Mouse (Mus musculus) urinary bladder, adult 18-20 months (tissue): ENCODE measurements around the gene Thrap3.
A peak's percentile ranks its signal among the peaks of the same experiment; 100 is the strongest.

Source experiments
- DNase-seq, 2 experiments: peaks; one replicate each; pipeline ENCODE4 v3.0.0; 2022; ENCODE audit warnings: low spot score in 2 of 2, mixed read lengths in 2 of 2

Gene Thrap3

DNA sequence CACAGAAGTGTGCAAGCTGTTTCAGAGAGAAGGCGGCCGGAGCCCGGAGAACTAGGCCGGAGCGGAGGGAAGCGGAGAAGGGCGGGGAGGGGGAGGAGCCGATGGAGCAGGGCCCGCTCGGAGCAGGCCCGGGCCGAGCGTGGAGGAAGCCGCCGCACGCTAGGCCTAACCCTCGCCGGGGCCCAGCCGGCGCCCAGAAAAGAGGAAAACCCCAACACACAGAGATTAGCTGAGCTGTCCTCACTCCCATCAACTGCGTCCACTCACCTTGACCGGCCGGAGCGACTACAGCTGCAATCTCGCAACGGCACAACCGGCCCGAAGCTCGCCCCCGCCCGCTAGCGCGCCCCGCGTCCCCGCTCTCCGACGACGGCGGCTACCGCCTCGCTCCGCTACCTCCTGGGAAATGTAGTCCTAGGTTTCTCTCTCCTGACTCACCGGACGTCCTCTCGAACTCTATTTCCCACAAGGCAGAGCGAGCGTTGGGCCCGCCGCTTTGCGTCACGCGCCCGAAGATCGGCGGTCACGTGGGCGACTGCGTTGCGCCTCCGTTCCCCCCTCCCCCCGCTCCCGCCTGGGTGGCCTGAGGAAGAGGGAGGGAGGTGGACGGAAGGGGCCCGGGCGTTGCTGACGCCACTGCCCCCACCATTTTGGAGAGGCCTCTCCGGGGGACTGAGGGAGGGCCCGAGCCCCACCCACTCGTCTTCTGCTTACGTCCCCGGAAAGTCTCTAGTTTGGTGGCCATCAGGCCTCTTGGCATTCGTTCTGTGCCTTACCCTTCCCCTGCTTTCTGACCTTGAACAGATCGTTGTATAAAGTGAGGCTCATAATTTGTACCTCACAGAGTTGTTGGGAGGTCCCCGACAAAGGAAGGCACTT is at the start of gene Thrap3:
Gene Thrap3, minus strand, starts transcription at position 458 of the 879 bp plus-strand sequence.
- peak; percentile 93 to 99 for DNase-seq

- DNase-seq = no peak
Observed at GRCm38 (mm10) chr4:126251655-126252254, 49.2 kb upstream of the Thrap3 start.

DNA sequence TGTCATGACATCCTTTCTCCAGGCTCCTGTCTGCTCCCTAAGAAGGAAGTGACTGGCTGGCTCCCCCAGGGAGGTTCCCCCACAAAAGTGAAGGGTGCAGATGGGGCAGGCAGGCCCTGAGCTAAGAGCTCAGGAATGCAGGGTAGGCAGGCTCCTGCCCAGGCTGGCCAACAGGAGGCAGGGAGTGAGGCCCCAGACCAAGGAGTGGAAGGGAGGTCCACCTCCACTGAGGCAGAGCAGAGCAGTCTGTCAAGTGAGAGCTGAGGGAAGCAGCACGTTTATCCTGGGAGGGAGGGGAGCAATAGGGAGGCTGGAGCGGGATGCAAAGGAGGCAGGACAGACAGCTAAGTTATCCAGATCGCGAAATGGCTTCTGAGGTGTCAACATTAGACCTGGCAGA is 48.1 kb upstream of the Thrap3 start:
- DNase-seq = no peak

DNA sequence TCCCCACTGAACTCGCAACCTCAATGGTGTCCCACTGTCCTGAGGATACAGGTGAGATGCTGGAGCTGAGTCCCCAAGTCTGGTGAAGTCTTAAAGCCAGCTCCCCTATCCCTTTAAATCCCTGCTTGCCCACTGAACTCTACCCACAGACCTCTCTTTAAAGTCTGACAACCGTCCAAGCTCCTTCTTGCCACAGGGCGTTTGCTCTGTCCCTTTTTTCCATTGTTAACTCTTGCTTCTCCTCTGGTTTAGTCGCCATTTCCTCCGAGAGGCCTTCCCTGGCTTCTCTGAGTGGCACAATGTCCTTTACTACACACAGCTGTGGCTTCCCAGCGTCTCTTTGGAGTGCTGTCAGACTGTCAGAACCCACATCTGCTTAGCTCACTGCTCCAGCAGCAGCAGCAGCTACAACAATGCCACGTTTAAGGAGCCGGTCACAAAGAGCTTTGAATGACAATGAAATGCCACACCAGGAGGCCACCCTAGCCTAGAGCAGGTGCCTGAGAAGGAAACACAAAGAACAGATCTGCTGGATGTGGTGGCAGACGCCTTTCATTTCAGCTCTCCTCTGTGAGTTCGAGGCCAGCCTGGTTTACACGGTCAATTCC is 45.8 kb upstream of the Thrap3 start:
- no peak for DNase-seq

- no peak for DNase-seq
Observed at GRCm38 (mm10) chr4:126246202-126246889, 43.8 kb upstream of the Thrap3 start.

GRCm38 (mm10) chr4:126242510-126242909 is 40.0 kb upstream of the Thrap3 start:
- no peak for DNase-seq

GRCm38 (mm10) chr4:126241956-126242355 is 39.4 kb upstream of the Thrap3 start:
- no peak for DNase-seq

- DNase-seq = no peak
Observed at GRCm38 (mm10) chr4:126239862-126240475, 37.4 kb upstream of the Thrap3 start.

GRCm38 (mm10) chr4:126237721-126238242 is 35.2 kb upstream of the Thrap3 start:
- no peak for DNase-seq

DNA sequence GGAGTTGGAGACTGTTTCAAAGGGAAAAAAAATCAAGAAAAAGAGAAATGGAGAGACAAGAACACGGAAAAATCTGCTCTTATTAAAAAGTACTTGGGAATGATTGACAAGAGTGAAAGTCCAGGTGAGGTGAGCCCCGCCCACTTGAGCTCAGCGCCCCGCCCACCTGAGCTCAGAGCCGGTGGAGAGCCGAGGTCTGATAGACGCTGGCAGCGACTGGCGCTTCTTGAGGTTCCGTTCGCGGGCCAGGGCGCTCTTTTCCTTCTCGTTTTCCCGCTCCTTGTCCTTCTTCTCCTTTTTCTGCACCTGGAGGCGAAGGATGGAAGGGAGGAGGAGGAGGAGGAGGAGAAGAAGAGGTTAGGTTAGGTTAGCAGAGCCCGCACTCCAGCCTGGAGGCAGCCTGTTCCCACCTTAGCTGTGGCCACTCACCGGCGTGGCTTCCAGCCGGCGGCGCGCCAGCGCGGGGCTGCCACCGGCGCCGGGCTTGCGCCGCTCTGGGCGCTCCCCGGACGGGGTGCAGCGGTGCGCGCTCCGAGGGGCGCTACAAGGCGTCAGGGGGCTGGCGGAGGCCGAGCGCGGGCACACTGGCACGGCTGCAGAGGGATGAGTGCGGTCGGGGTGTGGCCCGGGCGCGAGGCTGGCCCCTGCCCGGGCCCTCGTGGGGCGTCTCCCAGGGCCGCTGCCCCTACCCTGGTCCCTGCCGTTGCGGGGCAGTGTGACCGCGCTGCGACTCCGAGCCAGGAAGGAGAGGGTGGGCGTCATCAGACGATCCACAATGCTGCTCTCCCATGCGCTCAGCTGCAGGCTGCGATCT is 34.1 kb upstream of the Thrap3 start:
- DNase-seq = no peak

- no peak for DNase-seq
Observed at GRCm38 (mm10) chr4:126235191-126235590, 32.6 kb upstream of the Thrap3 start.

DNA sequence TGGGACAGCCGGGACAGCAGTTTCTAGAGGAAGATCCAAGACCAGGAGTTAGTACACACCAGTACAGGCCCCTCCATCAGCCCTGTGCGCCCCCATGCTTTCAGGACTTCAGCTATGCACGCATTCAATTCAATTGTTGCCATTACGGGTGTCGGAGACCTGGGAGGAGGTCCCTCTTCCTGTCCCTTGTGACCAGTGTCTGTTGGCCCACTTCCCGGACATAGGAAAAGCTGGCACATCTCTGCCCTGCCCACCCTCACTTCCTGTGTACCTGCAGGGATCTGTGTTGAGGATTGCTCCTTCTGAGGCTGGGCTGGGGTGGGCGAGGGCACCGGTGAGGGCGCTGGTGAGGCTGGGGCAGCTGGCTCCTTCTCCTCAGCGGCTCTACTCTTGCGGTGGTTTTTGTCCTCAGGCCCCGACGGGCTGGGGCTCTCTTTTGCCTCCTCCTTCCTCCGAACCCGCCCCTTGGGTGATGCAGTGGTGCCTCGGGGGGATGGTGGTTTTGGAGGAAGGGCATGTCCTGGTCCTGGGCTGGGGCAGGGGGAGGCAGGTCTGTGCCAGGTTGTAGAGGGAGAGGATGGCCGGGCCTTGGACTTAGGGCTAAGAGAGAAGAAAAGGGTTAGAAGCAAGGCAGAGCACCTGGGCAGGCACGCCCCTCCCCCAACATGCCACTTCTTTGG is 32.1 kb upstream of the Thrap3 start:
- no peak for DNase-seq

GRCm38 (mm10) chr4:126233676-126234308 is 31.2 kb upstream of the Thrap3 start:
- no peak for DNase-seq

GRCm38 (mm10) chr4:126229900-126230299 is 27.3 kb upstream of the Thrap3 start:
- DNase-seq = no peak

DNA sequence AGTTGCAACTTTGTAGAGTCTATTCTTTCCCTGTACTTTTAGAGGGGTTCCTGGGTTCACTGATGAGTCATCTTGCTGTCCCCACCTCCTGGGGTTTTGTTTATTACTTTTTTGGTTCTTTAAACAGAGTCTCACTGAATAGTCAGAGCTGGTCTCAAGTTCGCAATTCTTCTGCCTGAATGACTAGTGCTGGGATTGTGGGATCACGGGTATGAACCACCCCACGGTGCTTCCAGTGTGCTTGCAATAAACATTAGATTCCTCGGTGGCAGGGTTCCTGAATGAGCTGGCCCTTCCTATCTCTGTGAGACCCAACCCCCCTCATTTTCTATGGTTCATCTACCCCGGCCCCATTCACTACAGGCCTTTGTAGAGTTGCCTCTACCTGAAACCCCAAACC is 25.6 kb upstream of the Thrap3 start:
- no peak for DNase-seq

- peak; percentile 79 to 82 for DNase-seq
Observed at GRCm38 (mm10) chr4:126227077-126227761, 24.7 kb upstream of the Thrap3 start.

DNA sequence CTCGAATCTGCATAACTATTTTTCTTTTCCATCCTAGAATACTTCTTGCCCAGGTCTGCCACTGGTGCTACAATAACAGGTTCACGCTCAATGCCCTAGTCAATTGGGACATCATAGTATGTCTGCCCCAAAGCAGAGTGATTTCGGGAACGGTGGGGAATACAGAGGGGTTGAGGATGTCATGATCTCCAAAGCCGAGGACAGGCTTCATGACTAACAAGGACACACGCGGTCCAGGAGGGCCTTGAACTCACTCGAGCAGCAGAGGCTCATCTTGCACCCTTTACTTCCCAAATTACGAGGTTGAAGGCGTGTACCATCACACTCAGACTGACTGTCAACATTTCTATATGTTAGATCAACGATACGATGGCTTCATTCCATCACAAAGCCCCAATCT is 24.1 kb upstream of the Thrap3 start:
- no peak for DNase-seq

DNA sequence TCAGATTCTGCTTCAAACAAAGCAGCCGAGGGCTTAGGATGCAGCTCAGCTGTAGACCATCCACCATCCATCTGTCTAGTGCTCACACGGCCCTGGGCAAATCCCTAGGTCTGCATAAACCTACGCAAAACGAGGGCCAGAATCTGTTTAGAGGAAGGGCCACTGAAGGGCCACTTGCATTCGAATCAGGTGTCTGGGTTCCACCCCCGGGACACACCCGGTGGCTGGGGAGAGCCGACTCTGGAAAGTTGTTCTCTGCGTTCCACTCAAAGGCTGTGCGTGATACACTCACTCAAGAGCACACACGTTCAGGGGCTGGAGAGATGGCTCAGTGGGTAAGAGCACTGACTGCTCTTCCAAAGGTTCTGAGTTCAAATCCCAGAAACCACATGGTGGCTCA is 20.1 kb upstream of the Thrap3 start:
- DNase-seq = no peak

GRCm38 (mm10) chr4:126220045-126220444 is 17.5 kb upstream of the Thrap3 start:
- DNase-seq = no peak
